Mouse (Mus musculus): ENCODE measurements at regions not wholly inside any gene's neighbourhood (a gene's known extent, or its start where the extent isn't known, plus 50 kb on each side); places are given as distances from the start of the nearest gene placed in this dataset.

DNA sequence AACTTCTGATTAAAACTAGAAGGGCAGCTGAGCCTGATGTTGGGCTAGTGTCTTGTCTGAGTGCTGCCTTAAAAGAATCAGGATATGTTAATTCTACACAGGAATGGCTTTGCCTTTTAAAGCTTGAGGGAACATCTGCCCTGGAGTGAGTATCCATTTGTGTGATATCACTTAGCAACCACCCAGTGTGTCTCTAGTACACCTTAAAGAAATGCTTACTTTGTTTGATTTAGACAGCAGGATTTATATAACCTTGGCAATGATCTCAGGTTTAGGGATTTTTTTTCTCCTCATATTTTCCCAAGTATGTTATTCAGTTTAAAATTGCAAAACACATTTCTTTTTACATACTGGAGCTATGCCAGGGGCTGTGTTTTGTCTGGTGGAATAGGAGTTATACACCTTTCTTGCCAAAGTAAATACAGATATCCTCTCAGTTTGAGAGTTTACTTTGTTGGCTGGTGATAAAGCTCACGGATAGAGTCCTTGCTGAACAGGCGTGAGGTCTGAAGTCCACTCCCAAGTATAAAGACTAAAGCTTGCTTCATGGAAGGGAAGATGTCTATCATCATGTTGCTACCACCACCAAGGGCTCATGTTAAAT, 206.6 kb downstream of the Rsl24d1 start:
- no peak for DNase-seq (ENCODE audit: low read depth, low spot score)

DNA sequence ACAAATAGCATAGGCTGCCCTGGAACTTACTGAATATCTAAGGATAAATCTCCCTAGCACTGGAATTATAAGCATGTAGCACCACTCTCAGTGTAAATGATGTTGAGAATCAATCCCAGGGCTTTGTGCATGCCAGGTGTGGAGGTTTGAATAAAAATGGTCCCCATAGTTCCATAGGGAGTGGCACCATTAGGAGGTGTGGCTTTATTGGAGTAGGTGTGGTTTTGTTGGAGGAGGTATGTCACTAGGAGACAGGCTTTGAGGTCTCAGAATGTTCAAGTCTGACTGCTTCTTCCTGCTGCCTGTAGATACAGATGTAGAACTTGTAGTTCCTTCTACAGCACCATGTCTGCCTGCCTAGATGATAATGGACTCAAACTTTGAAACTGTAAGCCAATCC, 217.8 kb downstream of the Rsl24d1 start:
- DNase-seq (ENCODE audit: low read depth, low spot score) = no peak

DNA sequence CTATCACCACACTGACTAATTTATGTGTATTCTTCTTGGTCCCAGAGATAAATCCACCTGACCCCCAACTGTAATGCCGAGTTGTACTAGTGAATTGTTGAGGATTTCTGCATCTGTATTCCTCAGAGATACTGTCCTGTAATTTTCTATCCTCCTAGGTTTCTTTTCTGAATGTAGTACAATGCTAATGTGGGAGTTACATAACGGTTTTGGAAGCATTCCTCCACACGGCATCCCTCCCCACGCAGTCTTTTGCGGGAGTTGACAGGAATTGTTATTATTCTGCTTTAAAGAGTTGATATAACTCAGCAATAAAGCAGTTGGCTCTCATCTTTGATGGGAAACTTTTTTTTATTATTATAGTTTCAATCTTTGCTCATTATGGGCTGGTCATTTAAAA, 222.8 kb downstream of the Rsl24d1 start:
- DNase-seq (ENCODE audit: low read depth, low spot score) = no peak

DNA sequence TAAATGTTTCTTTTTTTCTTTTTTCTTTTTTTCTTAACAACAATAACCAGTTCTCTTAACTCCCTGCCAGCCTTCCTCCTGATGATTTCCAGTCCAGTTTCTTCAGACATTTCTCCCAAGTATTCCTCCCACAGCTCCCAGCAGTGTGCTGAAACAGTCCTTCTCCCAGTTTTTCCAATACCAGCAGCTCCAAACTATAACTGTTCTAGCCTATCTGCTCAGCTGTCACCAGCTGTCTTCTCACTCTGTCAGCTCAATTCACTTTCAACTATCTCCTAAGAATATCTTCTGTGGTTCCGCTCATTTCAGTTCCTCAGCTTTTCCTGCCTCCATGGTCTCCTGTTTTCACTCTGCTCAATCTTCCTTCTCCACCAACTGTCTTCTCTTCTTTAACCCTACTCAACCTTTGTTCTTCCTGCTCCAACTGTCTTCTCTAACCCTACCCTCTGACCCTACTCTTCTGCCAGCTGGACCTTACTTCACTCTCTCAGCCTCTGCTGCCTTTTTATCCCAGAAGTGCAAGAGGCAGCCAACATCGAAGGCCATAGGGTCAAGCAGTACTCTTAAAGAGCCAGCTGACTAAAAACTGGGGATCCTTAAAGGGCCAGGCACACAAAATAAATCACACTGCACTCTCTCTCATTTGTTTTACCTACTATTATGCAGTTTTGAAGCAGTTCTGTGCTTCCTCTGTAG, 224.0 kb downstream of the Rsl24d1 start:
- no peak for DNase-seq (ENCODE audit: low read depth, low spot score)

DNA sequence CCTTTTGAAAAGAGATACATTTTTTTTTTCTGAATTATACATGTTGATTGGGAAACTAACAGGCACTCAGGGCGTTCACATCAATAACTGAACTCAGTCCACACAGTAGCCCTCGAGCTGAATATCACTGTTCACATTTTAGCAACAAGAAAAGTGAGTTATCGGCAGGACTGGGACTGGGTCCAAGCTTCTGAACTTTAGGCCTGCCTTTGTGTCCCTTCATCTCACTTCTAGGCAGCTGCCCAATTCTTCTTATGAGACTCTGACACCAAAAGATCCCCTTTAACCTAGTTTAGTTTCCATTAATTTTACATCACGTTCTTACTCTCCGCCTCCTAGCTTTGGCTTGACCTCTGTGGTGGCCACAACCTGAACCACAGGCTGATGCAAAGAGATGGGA, 242.7 kb downstream of the Rsl24d1 start:
- DNase-seq (ENCODE audit: low read depth, low spot score) = no peak

DNA sequence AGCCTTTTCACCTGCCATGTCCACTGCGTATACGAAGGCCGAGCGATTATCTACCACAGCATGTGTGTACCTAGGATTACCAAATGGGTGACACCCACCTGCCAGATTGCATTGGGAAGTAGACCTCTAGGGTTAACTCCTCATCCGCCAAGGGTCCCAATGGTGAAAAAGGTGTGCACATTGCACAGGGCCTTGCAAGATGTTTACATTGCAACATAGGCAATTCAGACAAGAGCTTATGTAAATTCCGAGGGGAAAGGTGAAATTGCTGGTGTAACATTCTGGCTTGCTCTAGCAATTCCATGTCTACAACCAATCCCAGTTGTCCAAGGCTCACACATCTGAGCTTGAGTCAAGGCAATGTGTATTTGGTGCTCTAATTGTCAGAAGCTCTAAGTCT, 245.7 kb downstream of the Rsl24d1 start:
- no peak for DNase-seq (ENCODE audit: low read depth, low spot score)

DNA sequence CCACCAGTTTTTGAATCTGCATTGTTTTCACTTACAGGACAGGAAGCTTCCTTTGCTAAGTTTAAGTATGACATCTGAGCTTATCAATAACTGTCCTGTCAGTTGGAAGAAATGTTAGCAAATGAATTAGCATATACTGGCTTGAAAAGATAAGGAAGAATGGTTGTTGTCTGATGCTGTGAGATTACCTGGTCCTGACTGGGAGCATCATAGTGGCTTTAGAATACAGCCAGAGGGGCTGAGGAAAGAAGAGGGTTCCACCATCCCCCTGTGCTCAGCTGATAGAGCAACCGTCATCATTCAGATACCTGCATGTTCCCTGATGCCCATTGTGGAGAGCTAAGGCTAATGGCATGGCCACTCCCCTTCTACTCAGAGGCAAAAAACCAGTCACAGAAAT, 267.5 kb downstream of the Rsl24d1 start:
- no peak for DNase-seq (ENCODE audit: low read depth, low spot score)

DNA sequence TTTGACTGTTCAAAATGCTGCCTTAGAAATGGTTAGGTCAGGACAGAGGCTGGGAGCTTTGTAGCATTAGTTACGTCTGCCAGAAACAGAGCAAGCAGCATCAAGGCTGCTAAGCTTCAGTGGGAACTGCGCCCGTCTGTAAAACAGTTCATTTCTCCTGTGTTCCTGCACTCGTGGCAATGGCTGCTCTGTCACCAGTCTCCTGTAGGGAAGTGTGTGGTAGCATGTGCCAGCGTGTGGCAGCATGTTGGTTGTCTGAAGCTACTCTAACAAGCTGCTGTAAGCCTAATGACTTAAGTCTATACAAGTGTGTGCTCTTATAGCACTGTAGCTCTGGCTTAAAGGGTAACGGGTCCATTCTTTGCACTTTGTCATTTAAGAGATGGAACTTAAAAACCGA, 278.8 kb downstream of the Rsl24d1 start:
- DNase-seq (ENCODE audit: low read depth, low spot score) = no peak

DNA sequence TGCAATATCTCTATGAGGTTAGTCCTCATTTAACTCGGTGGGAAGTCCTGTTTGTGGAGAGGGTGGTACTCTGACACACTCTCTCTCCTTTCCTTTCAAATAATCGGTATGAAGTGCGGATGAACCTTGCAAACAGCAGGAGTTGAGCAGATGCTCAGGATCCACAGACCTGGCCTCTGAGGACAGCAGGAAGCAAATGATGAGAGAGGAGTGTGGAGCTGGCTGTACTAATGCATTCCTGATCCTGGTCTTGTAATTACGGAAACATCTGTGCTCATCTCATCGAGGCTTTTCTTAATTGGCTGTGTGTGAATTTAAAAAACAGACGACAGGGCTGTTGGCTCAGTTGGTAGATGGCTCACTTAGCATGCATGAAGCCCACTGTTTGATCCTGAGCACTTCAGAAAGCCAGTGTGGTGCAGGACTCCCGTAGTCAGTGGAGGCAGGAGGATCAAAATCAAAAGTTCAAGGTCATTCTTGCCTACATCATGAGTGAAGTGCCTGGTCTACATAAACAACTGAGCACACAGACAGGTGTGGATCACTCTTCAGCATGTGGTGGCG, 300.2 kb downstream of the Rsl24d1 start:
- no peak for DNase-seq (ENCODE audit: low read depth, low spot score)

DNA sequence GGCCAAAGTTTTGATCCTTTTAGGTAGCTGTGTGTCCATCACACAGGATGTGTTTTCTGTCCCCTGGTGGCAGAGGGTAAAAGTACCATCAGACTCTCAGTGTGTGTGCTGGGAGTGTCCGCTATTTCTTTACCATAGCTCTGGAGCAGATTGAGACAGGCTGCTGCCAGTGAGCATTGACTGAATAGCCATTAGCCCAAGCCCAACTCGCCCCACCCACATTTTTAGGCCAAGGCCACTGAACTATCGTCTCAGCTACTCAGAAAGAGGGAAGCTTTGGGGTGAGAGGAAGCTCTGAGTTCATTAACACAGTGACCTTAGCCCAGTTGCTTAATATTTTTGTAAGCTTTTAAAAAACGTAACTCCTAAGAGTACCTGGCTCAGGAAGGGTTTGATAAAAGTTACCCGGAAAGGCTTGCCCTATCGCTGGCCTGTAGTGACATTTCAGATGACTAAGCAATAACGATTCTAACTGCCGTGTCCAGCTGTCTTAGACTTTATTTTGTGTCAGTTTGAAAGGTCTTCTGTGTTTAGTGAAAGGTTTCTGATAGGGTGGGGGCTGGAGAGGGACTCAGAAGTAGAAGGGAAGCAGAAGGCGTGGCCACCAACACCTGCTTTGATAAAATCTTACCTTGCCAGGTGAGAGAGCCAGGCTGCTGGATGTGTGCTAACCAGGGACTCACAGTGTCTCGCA, 303.0 kb downstream of the Rsl24d1 start:
- DNase-seq (ENCODE audit: low read depth, low spot score) = no peak

Measured in 3T3-L1 (cell line).